Mouse (Mus musculus): ENCODE results near the gene Fbxl2.

DNA sequence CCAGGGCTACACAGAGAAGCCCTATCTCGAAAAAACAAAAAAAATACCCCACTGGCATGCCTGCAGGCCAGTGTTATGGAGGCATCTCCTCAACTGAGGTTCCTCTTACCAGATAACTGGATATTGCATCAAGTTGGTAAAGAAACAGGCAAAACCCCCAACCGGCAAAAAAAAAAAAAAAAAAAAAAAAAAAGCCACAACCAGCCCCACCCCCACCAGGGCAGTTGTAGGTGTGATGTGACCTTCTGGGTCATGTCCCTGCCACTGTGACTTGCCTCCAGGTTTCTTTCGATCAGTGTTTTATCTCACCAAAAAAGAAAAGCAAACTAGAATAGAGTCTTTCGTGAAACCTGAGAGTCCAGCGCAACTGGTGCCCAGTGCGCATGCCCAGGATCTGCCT is 6.9 kb upstream of the Fbxl2 start:
- TF ChIP-seq POLR2A (IDR thresholded peaks at IDR 0.05; ENCODE audit: borderline replicate concordance, insufficient read depth, low read length) (no peak), CTCF (IDR thresholded peaks at IDR 0.05; ENCODE audit: borderline replicate concordance, insufficient read depth, low read depth, low read length) (no peak)
